Mouse (Mus musculus): ENCODE results near the gene C4b.
"Not testable (repeated sequence)": the region's sequence is repeated elsewhere in the genome, so short reads cannot be mapped to it uniquely, and the experiment has no call there.

DNA sequence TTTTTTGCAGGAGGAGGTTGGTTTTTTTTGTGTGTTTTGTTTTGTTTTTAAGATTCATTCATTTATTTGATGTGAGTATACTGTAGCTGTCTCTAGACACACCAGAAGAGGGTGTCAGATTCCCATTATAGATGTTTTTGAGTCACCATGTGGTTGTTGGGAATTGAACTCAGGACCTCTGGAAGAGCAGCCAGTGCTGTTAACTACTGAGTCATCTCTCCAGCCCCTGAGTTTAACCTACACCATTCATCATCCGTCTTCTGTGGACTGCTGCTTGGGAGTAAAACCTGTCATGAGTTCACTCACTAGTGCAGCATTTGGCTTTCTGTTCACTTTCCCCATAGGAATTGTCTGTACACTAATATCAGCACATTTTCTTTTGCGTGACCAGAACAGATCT is 37.2 kb downstream of the C4b start:
- TF ChIP-seq CTCF (IDR thresholded peaks at IDR 0.05; ENCODE audit: low read depth); EP300 (optimal IDR thresholded peaks at IDR 0.05): not testable (repeated sequence)
